Mouse (Mus musculus): Measurements from ENCODE around the gene Ccl27a.
"Not testable (repeated sequence)": the region's sequence is repeated elsewhere in the genome, so short reads cannot be mapped to it uniquely, and the experiment has no call there.

- TF ChIP-seq CTCF (IDR thresholded peaks at IDR 0.05; ENCODE audit: borderline replicate concordance, insufficient read depth, low read depth, low read length); POLR2A (IDR thresholded peaks at IDR 0.05; ENCODE audit: borderline replicate concordance, insufficient read depth, low read length): not testable (repeated sequence)
Measured at GRCm38 (mm10) chr4:41781748-41782485, 7.9 kb upstream of the Ccl27a start.

All from cerebellum, adult 2 months (tissue).